Mouse (Mus musculus) kidney, postnatal 36 days (tissue): Measurements from ENCODE around the gene Ccdc117.
A peak's percentile ranks its signal among the peaks of the same experiment; 100 is the strongest.

Source experiments
- DNase-seq, 2 experiments: peaks; one replicate each; pipeline ENCODE4 v3.0.0; 2021 to 2022; ENCODE audit warnings: mixed read lengths in 2 of 2

Ccdc117 gene

DNA sequence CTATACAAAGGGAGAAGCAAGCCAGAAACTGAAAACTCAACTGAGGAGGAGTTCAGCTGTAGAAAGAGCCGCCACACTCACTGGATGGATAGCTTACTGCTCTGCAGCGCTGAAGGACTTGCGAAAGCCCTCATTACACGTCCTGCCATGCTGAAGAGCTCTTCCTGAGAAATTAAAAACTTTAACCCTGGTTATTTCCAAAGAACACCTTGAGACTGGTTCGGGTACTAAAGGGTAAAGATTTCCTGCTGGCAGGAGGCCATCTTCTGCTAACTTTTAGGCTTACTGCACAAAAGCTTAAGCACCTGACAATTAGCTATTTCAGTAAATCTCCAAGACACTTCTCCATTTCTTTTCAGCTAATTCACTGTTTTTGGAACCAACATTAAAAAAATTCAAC, 11.8 kb downstream of the Ccdc117 start:
- peak; percentile 56 to 74 for DNase-seq

GRCm38 (mm10) chr11:5528841-5529240, 13.1 kb downstream of the Ccdc117 start:
- peak in 1 of 2 experiments; percentile 57 for DNase-seq

DNA sequence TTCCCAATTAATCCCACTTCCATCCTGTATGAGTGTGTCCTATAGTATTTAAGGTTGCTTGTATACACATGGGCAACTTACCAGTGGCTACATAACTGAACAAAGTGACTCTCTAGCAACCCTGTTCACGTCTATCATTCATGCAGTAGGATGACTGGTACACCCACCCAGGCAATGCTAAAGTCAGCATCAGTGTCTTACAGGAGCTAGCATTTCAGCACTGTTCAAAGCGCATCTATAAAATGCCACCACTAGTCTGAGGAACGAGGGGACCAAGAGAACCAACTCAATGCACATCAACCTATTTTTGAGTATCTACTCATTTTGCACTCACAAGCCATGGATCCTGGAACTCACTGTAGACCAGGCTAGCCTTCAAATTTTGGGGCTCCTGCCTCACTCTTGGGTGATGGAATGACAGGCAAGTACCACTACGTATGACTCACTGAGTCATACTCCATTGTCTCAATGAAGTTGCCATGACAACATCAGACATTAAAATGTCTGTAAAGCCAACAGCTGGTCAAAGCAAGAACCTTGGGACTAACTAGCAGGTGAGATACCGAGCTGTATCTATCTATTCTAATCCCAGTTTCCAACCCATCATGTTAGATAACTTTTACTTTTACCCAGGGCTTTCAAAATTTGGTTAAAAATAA, 14.0 kb downstream of the Ccdc117 start:
- no peak for DNase-seq

- DNase-seq, result peak in 1 of 2 experiments; percentile 28
These were observed 15.2 kb downstream of the Ccdc117 start for GRCm38 (mm10) chr11:5526573-5527439.

DNA sequence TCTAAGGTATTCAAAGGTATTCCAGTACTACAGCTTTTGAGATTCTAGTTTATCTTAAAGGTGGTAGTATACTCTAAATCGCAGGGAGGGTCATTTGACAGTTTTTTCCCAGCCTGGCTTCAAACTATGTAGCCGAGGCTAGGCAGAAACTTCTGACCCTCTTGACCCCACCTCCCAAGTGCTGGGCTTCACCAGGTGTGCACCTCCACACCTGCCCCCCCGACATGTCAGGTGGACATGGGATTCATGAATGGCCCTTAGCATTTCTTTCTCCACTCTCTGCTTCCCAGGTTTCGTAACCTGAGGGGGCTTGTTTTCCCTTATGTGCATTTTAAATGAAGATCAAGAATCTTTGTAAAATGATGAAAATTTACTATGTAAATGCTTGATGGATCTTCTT, 16.6 kb downstream of the Ccdc117 start:
- DNase-seq, result no peak

DNA sequence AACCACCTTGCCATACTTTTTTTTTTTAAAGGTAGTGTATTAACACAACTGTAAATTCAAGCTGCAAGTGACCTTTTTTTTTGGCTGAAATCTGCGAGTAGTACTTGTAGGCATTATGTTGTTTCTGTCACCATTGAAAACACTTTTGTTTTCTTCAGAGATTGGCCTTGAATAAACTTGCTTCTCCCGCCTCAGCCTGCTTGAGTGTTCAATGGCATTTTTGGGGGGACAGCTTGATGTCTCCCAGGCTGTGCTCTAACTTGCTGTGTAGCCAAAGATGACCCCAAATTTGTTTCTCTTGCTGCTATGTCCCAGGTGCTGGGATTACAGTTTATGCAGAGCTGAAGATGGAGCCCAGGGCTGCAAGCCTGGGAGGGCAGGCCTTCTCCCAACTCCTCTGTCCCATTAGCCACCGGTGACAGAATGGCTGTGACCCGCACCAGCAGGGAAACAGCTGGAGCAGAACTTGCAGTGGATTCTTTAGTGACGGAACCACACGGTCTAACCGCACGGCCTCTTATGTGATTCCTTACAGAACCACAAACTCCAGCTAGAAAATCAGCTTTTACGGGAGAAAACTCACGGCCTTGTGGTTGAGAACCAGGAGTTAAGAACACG, 19.1 kb downstream of the Ccdc117 start:
- peak in 1 of 2 experiments; percentile 23 for DNase-seq

- DNase-seq, result peak; percentile 83 to 91
These were observed 20.3 kb downstream of the Ccdc117 start for GRCm38 (mm10) chr11:5521516-5522291.

GRCm38 (mm10) chr11:5521266-5521515, 20.8 kb downstream of the Ccdc117 start:
- DNase-seq, result peak in 1 of 2 experiments; percentile 62

DNA sequence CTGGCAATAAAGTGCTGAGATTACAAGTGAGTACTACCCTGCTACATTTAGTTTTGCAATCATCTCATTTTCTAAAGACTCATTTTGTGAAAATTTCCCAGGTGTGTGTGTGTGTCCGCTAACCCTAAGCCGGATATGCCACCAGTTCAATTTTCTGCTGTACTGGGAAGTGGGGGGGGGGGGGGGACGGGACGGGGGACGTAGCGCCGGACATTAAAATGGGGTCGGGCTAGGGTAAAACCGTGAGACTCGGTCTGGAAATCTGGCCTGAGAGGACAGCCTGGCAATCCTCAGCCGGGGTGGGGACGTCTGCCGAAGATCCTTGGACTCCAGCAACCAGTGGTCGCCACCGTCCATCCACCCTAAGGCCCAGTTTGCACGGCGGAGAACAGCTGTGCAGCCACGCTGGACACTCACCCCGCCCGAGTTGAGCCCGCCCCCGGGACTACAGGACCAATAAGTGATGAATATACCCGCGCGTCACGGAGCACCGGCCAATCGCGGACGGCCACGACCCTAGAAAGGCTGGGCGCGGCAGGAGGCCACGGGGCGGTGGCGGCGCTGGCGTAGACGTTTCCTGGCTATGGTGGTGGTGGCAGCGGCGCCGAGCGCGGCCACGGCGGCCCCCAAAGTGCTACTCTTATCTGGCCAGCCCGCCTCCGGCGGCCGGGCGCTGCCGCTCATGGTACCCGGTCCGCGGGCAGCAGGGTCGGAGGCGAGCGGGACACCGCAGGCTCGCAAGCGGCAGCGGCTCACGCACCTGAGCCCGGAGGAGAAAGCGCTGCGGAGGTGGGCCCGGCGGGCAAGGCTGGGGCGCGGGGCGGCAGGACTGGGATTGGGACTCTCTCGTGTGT, 21.3 kb downstream of the Ccdc117 start, which contains the start of gene Xbp1:
TSS of gene Xbp1 (plus strand) at position 248 of the 854 bp plus-strand sequence.
- peak; percentile 99 for DNase-seq

DNA sequence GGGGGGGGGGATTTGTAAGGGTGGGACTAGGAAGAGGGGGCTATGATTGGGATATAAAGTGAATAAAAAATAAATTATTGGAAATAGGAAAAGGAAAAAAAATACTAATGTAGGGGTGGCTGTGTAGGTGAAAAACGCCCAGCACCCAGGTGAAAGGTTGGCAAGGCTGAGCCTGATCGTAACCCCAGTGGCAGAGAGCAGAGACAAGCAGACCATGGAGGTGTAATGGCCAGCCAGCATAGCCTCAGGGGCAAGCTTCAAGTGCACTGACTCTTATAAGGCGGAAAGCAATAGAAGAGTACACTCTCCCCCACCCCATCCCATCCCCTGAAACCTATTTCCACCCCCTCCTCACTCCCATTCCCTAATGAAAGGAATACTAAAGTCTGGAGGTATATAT, 22.3 kb downstream of the Ccdc117 start:
- DNase-seq, result no peak

DNA sequence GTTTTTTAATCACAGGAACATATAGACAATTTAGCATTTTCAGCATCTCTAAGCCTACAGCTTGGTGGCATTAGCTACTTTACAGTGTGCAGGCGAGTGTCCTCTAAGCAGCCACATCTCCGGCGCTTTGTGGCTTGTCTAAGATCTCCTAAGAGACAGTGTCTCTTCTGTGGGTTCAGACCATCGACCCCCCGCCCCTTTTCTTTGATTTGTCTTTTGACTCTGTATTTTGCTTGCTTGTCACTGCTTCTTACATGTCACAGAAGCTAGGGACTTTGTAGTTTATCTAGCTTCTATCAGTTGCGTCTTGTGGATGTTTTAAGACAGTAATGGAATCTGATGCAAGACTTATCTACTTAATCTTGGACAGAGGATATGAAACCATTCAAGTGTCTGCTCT, 24.6 kb downstream of the Ccdc117 start:
- no peak for DNase-seq

GRCm38 (mm10) chr11:5516617-5517016, 25.4 kb downstream of the Ccdc117 start:
- no peak for DNase-seq

DNA sequence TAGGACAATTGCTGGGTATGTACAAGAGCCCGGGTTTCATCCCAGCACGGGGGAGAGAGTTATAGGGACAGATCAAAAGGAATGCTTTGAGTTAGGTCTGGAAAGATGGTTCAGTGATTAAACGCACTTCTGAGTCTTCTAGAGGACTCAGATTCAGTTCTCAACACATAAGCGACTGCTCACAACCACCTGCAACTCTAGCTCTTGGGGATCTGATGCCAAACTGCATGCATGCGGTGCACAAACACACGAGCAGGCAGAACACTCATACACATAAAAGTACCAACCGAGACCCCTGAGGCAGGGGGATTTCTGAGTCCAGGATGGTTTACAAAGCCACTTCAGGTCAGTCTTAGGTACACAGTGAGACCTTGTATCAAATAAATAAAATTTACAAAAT, 25.8 kb downstream of the Ccdc117 start:
- DNase-seq, result no peak

GRCm38 (mm10) chr11:5515655-5516054, 26.3 kb downstream of the Ccdc117 start:
- DNase-seq, result no peak

GRCm38 (mm10) chr11:5515196-5515595, 26.8 kb downstream of the Ccdc117 start:
- no peak for DNase-seq

- DNase-seq, result no peak
These were observed 27.9 kb downstream of the Ccdc117 start for GRCm38 (mm10) chr11:5514091-5514490.

DNA sequence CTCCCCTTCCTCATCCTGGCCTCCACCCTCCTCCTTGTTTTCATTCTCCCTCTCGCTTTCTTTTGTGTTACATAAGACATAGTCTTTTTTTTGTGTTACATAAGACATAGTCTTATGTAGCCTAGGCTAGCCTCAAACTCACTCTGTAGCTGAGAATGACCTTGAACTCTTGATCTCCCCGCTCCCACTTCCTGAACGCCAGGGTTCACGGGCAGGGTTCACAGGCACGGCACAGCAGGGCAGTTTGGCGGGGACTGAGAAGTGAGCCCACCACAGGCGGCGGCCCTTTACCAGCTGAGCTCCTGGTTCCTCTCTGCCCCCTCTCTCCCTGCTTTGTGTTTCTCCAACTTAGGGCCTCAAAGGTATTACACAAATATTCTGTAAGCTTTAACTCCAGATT, 29.0 kb downstream of the Ccdc117 start:
- no peak for DNase-seq

DNA sequence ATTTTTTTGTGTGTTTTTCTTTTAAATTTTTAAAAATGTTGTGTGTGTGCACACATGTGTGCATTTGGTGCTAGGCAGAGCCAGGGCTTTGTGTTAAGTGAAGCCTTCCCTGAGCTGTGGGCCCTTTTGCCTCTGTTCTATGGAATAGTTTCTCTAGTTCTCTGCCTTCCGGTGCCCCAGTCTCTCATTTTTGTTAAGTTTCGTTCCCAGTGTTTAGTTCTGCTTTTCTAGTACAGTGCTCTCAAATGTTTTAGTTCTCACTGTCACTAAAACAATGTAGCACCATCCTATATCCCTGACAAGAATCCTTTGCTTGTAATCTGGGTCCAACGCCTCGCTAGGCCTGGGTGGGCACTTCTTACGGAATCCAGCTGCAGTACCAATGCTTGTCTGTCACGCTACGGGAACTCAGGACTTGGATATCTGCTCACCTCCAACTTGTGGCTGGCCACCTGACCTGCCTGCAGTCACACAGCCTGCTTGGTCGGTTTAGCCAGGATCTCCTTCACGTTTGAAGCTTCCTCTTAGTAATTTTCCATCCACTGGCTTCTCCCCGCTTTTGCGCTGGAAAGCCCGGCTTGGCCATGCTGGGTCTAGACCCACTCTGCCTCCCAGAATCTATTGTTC, 29.8 kb downstream of the Ccdc117 start:
- DNase-seq, result peak; percentile 55

DNA sequence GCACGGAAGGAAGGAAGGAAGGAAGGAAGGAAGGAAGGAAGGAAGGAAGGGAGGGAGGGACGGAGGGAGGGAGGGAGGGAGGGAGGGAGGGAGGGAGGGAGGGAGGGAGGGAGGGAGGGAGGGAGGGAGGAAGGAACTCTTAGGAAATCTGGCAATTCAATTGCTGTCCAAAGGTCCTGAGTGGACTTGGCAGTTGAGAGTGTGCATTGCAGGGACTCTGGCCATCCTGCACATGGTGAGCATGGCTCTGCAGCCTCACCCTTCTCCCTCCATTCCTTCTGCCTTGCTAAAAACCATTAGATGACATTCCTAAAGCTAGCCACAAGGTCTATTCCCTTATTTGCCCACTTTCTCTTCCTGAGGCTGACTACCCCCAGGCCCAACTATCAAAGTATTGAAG, 31.3 kb downstream of the Ccdc117 start:
- peak; percentile 46 to 53 for DNase-seq

DNA sequence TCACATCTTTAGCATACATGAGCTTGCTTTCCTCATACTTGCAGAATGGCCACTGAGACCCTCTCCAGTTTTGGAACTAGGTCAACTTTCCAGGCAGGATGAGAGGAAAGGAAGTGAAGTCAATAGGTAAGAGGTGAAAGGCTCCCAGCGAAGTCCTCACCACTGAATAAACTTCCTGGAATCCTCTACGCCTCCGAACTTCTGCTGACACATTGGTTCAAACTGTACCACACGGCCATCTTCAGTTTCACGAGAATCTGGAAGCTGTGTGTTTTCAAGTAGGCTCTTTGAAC, 31.9 kb downstream of the Ccdc117 start:
- DNase-seq, result no peak

DNA sequence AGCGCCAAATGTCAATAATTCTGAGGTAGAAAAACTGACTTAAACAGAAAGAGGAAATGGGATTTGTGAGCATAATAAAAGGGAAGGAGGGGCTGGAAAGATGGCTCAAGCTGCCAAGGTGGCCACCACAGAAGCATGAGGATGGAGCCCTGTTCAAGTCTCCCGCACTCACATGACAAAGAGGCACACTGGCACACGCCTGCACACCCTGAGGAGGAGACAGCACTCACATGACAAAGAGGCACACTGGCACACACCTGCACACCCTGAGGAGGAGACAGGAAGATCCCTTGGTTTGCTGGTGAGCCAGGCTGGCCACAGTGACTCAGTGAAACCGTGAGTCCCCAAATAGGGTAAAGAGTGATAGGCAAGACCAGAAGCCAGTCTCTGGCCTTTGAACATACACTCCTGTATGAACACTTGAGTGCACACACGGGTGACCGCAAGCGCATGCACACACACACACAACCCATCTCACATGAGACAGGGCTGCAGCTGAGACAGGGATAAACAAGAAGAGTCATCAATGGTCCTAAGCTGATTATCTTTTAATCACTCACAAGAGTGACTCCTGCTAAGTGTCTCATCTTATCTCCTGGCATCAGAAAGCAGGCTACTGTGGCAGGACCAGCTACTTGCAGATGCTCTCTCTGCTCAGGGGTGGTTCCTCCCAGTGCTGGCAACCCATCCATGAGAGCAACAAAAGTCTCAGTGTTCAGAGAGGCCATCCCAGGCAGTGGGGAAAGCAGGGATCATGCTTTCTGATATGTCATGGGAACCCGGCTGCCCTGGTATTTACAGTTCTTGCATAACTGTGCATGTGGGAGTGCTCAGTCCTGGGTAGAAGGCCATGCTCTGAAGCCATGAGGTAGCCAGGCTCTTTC, 32.5 kb downstream of the Ccdc117 start:
- no peak for DNase-seq
